Mouse (Mus musculus): ENCODE measurements at regions not wholly inside any gene's neighbourhood (a gene's known extent, or its start where the extent isn't known, plus 50 kb on each side); places are given as distances from the start of the nearest gene placed in this dataset.
"Not testable (repeated sequence)": the region's sequence is repeated elsewhere in the genome, so short reads cannot be mapped to it uniquely, and the experiment has no call there.

- 60% methylated on average over 3 of the region's 3 CpGs for WGBS
- no peak overlapping the region for H3K4me3 ChIP-seq
These were observed 186.3 kb upstream of the Cldn34b3 start for GRCm38 (mm10) chrX:76077781-76078180.

GRCm38 (mm10) chrX:76082670-76083069 is 181.4 kb upstream of the Cldn34b3 start:
- H3K4me1 ChIP-seq (replicated peaks) = no peaks in the 10 kb centered on the region
- no peaks in the 10 kb centered on the region for H3K9me3 ChIP-seq
- H3K9ac ChIP-seq = no peak overlapping the region
- H3K4me2 ChIP-seq = no peak overlapping the region
- H3K27me3 ChIP-seq = no peaks in the 10 kb centered on the region
- 60% methylated on average over 4 of the region's 4 CpGs for WGBS
- ATAC-seq (ENCODE audit: low read depth) = no peak
- no peak overlapping the region for H3K4me3 ChIP-seq
- no peaks in the 10 kb centered on the region for H3K36me3 ChIP-seq
- no peak overlapping the region for H3K27ac ChIP-seq (replicated peaks)

More at GRCm38 (mm10) chrX:76077781-76078180, 186.3 kb upstream of the Cldn34b3 start:
- no peak overlapping the region for H3K27ac ChIP-seq (replicated peaks)
- no peak for ATAC-seq (ENCODE audit: low read depth)
- no peak overlapping the region for H3K9ac ChIP-seq
- H3K9me3 ChIP-seq = no peaks in the 10 kb centered on the region
- no peaks in the 10 kb centered on the region for H3K27me3 ChIP-seq
- H3K4me2 ChIP-seq = no peak overlapping the region
- no peaks in the 10 kb centered on the region for H3K4me1 ChIP-seq (replicated peaks)
- H3K36me3 ChIP-seq = no peaks in the 10 kb centered on the region

GRCm38 (mm10) chrX:76110763-76111474 is 153.2 kb upstream of the Cldn34b3 start:
- 68% methylated on average over 4 of the region's 4 CpGs for WGBS
- no peaks in the 10 kb centered on the region for H3K4me1 ChIP-seq (replicated peaks)

GRCm38 (mm10) chrX:76116086-76116485 is 148.0 kb upstream of the Cldn34b3 start:
- no peak overlapping the region for H3K9ac ChIP-seq
- no peak overlapping the region for H3K4me3 ChIP-seq
- 23% methylated on average over 1 of the region's 1 CpGs for WGBS
- H3K27ac ChIP-seq (replicated peaks) = no peak overlapping the region
- no peak for ATAC-seq (ENCODE audit: low read depth)
- H3K36me3 ChIP-seq = no peaks in the 10 kb centered on the region
- H3K4me2 ChIP-seq = no peak overlapping the region
- no peaks in the 10 kb centered on the region for H3K27me3 ChIP-seq
- H3K9me3 ChIP-seq = no peaks in the 10 kb centered on the region
- no peaks in the 10 kb centered on the region for H3K4me1 ChIP-seq (replicated peaks)

More at GRCm38 (mm10) chrX:76110763-76111474, 153.2 kb upstream of the Cldn34b3 start:
- no peak overlapping the region for H3K27ac ChIP-seq (replicated peaks)
- H3K4me2 ChIP-seq = no peak overlapping the region
- H3K9ac ChIP-seq = no peak overlapping the region
- no peaks in the 10 kb centered on the region for H3K9me3 ChIP-seq
- H3K36me3 ChIP-seq = no peaks in the 10 kb centered on the region
- H3K27me3 ChIP-seq = no peaks in the 10 kb centered on the region
- no peak overlapping the region for H3K4me3 ChIP-seq
- ATAC-seq (ENCODE audit: low read depth) = no peak

- Histone ChIP-seq H3K4me3 (no peak overlapping the region), H3K9ac (no peak overlapping the region), H3K27ac (replicated peaks) (no peak overlapping the region), H3K9me3 (no peaks in the 10 kb centered on the region), H3K4me1 (replicated peaks) (no peaks in the 10 kb centered on the region), H3K4me2 (no peak overlapping the region), H3K36me3 (no peaks in the 10 kb centered on the region), H3K27me3 (no peaks in the 10 kb centered on the region)
- WGBS = 79% methylated on average over 1 of the region's 1 CpGs
- ATAC-seq (ENCODE audit: low read depth) = no peak
These were observed 147.5 kb upstream of the Cldn34b3 start for GRCm38 (mm10) chrX:76116562-76116961.

- no peaks in the 10 kb centered on the region for H3K36me3 ChIP-seq
- H3K9me3 ChIP-seq = no peaks in the 10 kb centered on the region
- no peak overlapping the region for H3K4me2 ChIP-seq
- no peak for ATAC-seq (ENCODE audit: low read depth)
- H3K4me1 ChIP-seq (replicated peaks) = peaks cover 7% of the 10 kb centered on the region; the same call in 1 of the 2 replicates
- H3K27me3 ChIP-seq = no peaks in the 10 kb centered on the region
- no peak overlapping the region for H3K4me3 ChIP-seq
- H3K27ac ChIP-seq (replicated peaks) = no peak overlapping the region
- WGBS = 34% methylated on average over 3 of the region's 3 CpGs
- no peak overlapping the region for H3K9ac ChIP-seq
These were observed 143.2 kb upstream of the Cldn34b3 start for GRCm38 (mm10) chrX:76120936-76121335.

GRCm38 (mm10) chrX:76123355-76123754 is 140.7 kb upstream of the Cldn34b3 start:
- no peaks in the 10 kb centered on the region for H3K27me3 ChIP-seq
- no peak overlapping the region for H3K4me2 ChIP-seq
- WGBS = 43% methylated on average over 2 of the region's 2 CpGs
- no peak overlapping the region for H3K9ac ChIP-seq
- no peaks in the 10 kb centered on the region for H3K9me3 ChIP-seq
- no peak overlapping the region for H3K4me3 ChIP-seq
- peak; percentile 23; the same call in 1 of the 2 replicates for ATAC-seq (ENCODE audit: low read depth)
- no peak overlapping the region for H3K27ac ChIP-seq (replicated peaks)
- H3K36me3 ChIP-seq = no peaks in the 10 kb centered on the region
- peaks cover 7% of the 10 kb centered on the region; the same call in 1 of the 2 replicates for H3K4me1 ChIP-seq (replicated peaks)

- 64% methylated on average over 2 of the region's 2 CpGs for WGBS
- Histone ChIP-seq H3K36me3 (no peaks in the 10 kb centered on the region), H3K27ac (replicated peaks) (no peak overlapping the region), H3K4me3 (no peak overlapping the region), H3K9ac (no peak overlapping the region), H3K4me1 (replicated peaks) (no peaks in the 10 kb centered on the region), H3K27me3 (no peaks in the 10 kb centered on the region), H3K4me2 (no peak overlapping the region), H3K9me3 (no peaks in the 10 kb centered on the region)
- no peak for ATAC-seq (ENCODE audit: low read depth)
These were observed 126.4 kb upstream of the Cldn34b3 start for GRCm38 (mm10) chrX:76137729-76138128.

- Histone ChIP-seq H3K36me3 (no peaks in the 10 kb centered on the region), H3K9ac (no peak overlapping the region), H3K4me3 (no peak overlapping the region), H3K4me1 (replicated peaks) (no peaks in the 10 kb centered on the region), H3K27ac (replicated peaks) (no peak overlapping the region), H3K9me3 (no peaks in the 10 kb centered on the region), H3K4me2 (no peak overlapping the region), H3K27me3 (no peaks in the 10 kb centered on the region)
- no peak for ATAC-seq (ENCODE audit: low read depth)
- WGBS = 78% methylated on average over 2 of the region's 2 CpGs
These were observed 123.1 kb upstream of the Cldn34b3 start for GRCm38 (mm10) chrX:76141022-76141421.

- H3K36me3 ChIP-seq; H3K4me1 ChIP-seq (replicated peaks); H3K4me3 ChIP-seq; H3K9ac ChIP-seq; H3K4me2 ChIP-seq; H3K27ac ChIP-seq (replicated peaks); H3K9me3 ChIP-seq; H3K27me3 ChIP-seq; ATAC-seq (ENCODE audit: low read depth): not testable (repeated sequence)
- 59% methylated on average over 2 of the region's 2 CpGs for whole genome bisulfite sequencing
These were observed 89.3 kb upstream of the Cldn34b3 start for GRCm38 (mm10) chrX:76174806-76175205.

GRCm38 (mm10) chrX:76181446-76182148 is 82.5 kb upstream of the Cldn34b3 start:
- 87% methylated on average over 4 of the region's 4 CpGs for WGBS
- Histone ChIP-seq H3K4me2 (no peak overlapping the region), H3K9me3 (no peaks in the 10 kb centered on the region), H3K27me3 (no peaks in the 10 kb centered on the region), H3K4me3 (no peak overlapping the region), H3K4me1 (replicated peaks) (no peaks in the 10 kb centered on the region), H3K36me3 (no peaks in the 10 kb centered on the region), H3K9ac (no peak overlapping the region), H3K27ac (replicated peaks) (no peak overlapping the region)
- no peak for ATAC-seq (ENCODE audit: low read depth)

- no peak overlapping the region for H3K9ac ChIP-seq
- no peak for ATAC-seq (ENCODE audit: low read depth)
These were observed 63.5 kb upstream of the Cldn34b3 start for GRCm38 (mm10) chrX:76200607-76201006.

More at GRCm38 (mm10) chrX:76200607-76201006, 63.5 kb upstream of the Cldn34b3 start:
- no peak overlapping the region for H3K4me2 ChIP-seq
- H3K27ac ChIP-seq (replicated peaks) = no peak overlapping the region
- no peaks in the 10 kb centered on the region for H3K4me1 ChIP-seq (replicated peaks)
- no peaks in the 10 kb centered on the region for H3K27me3 ChIP-seq
- 79% methylated on average over 1 of the region's 1 CpGs for WGBS
- no peak overlapping the region for H3K4me3 ChIP-seq
- H3K36me3 ChIP-seq = no peaks in the 10 kb centered on the region
- no peaks in the 10 kb centered on the region for H3K9me3 ChIP-seq

Measured in neural tube, embryonic 13.5 days (tissue).